1 mouse cellular context compared by ENCODE assay signal in the genomic region with DNA sequence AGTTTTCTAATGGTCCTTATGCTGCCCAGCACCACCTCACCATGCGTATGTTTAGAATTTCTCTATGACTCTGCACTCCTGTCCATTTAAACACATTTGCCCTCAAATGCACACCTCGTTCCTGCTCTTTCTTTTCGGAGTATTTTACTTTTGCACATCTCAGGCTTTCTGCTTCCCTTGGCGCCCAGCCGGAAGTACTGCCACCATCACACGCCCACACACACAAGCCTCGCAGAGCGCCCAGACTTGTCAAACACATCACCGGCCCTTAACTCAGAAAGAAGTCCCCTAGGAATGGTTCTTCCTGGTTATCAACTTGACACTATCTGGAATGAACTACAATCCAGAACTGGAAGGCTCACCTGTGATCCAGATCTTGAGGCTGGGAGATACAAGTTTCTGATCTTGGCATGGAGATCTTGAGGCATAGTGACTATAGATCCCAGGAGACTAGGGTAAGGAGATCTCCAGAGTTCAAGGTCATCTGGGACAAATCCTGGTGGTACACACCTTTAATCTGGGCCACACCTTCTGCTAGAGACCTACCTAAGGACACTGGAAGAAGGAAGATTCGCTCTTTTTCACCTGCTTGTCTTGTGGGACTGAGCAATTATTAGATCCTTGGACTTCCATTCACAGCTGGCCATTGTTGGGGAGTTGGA.
A peak's percentile ranks its signal among the peaks of the same experiment; 100 is the strongest.
TF ChIP-seq lines count a peak whose summit lies in the region.

No protein-coding gene starts in this region.

TF ChIP-seq in MEL, 35 proteins besides CTCF, POLR2A, EP300 and RAD21 (continued from another document):
- TF ChIP-seq MAX (IDR thresholded peaks at IDR 0.05; ENCODE audit: low read length) (peak; percentile 40; the same call in 1 of the 2 replicates), ETS1 (IDR thresholded peaks at IDR 0.05; ENCODE audit: low read depth, low read length) (no peak)
